Mouse (Mus musculus) left cerebral cortex, postnatal 4 days (tissue): ENCODE results near the gene Cacnb3. TPM values are rescaled to one million over a fixed set of nuclear protein-coding genes. Genes with fewer than 3 reads are reported as not detected.

Source experiments
- DNase-seq: peaks from one replicate; pipeline ENCODE4 v3.0.0-alpha.2; 2022
- intact Hi-C: fragments of 180-260 bp; cut with DNase I; formaldehyde crosslinking; loops from one replicate; pipeline ENCODE4 v1.15.1; 2025
- total RNA-seq, 2 experiments: library from RNA; stranded (reverse); gene quantifications; 2 replicates each; pipeline ENCODE4 v1.2.3; 2021

Cacnb3 gene
- total RNA-seq, 2 experiments from 2014 or later, result 213 to 226 TPM

- DNase-seq, result no peak
- intact Hi-C loops, result no loop called here
These were observed 3.3 kb downstream of the Cacnb3 start for GRCm38 (mm10) chr15:98633822-98634470.

GRCm38 (mm10) chr15:98634541-98635081 is 4.0 kb downstream of the Cacnb3 start:
- DNase-seq, result peak; percentile 86
- intact Hi-C loops, result no loop called here

- peak; percentile 39 for DNase-seq
- intact Hi-C loops, result no loop called here
These were observed 4.7 kb downstream of the Cacnb3 start for GRCm38 (mm10) chr15:98635291-98635841.

GRCm38 (mm10) chr15:98636517-98636916 is 5.9 kb downstream of the Cacnb3 start:
- DNase-seq, result peak; percentile 81
- intact Hi-C loops, result no loop called here

GRCm38 (mm10) chr15:98637155-98637554 is 6.5 kb downstream of the Cacnb3 start:
- intact Hi-C loops, result no loop called here
- DNase-seq, result no peak

- intact Hi-C loops, result no loop called here
- DNase-seq, result no peak
These were observed 9.5 kb downstream of the Cacnb3 start for GRCm38 (mm10) chr15:98640157-98640556.

- intact Hi-C loops, result no loop called here
- no peak for DNase-seq
These were observed 13.8 kb downstream of the Cacnb3 start for GRCm38 (mm10) chr15:98644406-98644805.

GRCm38 (mm10) chr15:98645057-98646026 is 14.7 kb downstream of the Cacnb3 start:
- intact Hi-C loops, result no loop called here

GRCm38 (mm10) chr15:98646737-98647136 is 16.1 kb downstream of the Cacnb3 start:
- DNase-seq, result no peak
- intact Hi-C loops, result no loop called here

More at GRCm38 (mm10) chr15:98645057-98646026, 14.7 kb downstream of the Cacnb3 start:
- DNase-seq, result no peak

GRCm38 (mm10) chr15:98647308-98647707 is 16.7 kb downstream of the Cacnb3 start:
- DNase-seq, result no peak
- intact Hi-C loops, result no loop called here

- DNase-seq, result no peak
- intact Hi-C loops, result no loop called here
These were observed 17.4 kb downstream of the Cacnb3 start for GRCm38 (mm10) chr15:98648071-98648470.

GRCm38 (mm10) chr15:98651431-98651830 is 20.8 kb downstream of the Cacnb3 start:
- intact Hi-C loops, result no loop called here
- DNase-seq, result no peak

GRCm38 (mm10) chr15:98652174-98652573 is 21.5 kb downstream of the Cacnb3 start:
- intact Hi-C loops, result no loop called here
- DNase-seq, result no peak

GRCm38 (mm10) chr15:98656982-98657751 is 26.5 kb downstream of the Cacnb3 start:
- DNase-seq, result no peak
- intact Hi-C loops, result no loop called here

- intact Hi-C loops, result loop anchor here (5.0 kb wide), 2 partner anchors 35 to 135 kb away; no protein-coding TSS in a partner anchor
- no peak for DNase-seq
These were observed 31.5 kb downstream of the Cacnb3 start for GRCm38 (mm10) chr15:98662198-98662566.

GRCm38 (mm10) chr15:98662567-98663545 is 32.2 kb downstream of the Cacnb3 start, which contains the start of gene Ddx23:
Gene Ddx23 (minus strand): TSS chr15:98662894.
- DNase-seq, result peak; percentile 96
- intact Hi-C loops, result loop anchor here (5.0 kb wide), 2 partner anchors 34 to 134 kb away; no protein-coding TSS in a partner anchor

GRCm38 (mm10) chr15:98664042-98664907 is 33.6 kb downstream of the Cacnb3 start:
- intact Hi-C loops, result loop anchor here (5.0 kb wide), 2 partner anchors 33 to 133 kb away; no protein-coding TSS in a partner anchor
- DNase-seq, result no peak

GRCm38 (mm10) chr15:98672592-98672991 is 42.0 kb downstream of the Cacnb3 start:
- intact Hi-C loops, result no loop called here
- no peak for DNase-seq
